Mouse (Mus musculus) R1 (cell line): Measurements from ENCODE around the gene Atad3a.
"Not testable (repeated sequence)": the region's sequence is repeated elsewhere in the genome, so short reads cannot be mapped to it uniquely, and the experiment has no call there.

Source experiments
- DNase-seq: peaks from one replicate; pipeline ENCODE4 v3.0.0-alpha.2; 2018; ENCODE audit warnings: low read depth, low spot score

Atad3a gene

GRCm38 (mm10) chr4:155760613-155761355, at the start of gene Atad3a:
TSS of gene Atad3a (minus strand) at chr4:155761093.
- DNase-seq, result peak; percentile 98

- no peak for DNase-seq
Observed at GRCm38 (mm10) chr4:155807841-155808240, 46.9 kb upstream of the Atad3a start.

GRCm38 (mm10) chr4:155803340-155804041, 42.6 kb upstream of the Atad3a start:
- DNase-seq, result peak; percentile 96

- DNase-seq, result peak; percentile 84
Observed at GRCm38 (mm10) chr4:155802741-155803339, 41.9 kb upstream of the Atad3a start, which contains the start of gene Mrpl20. TSS of gene Mrpl20 (plus strand) at chr4:155802878.

GRCm38 (mm10) chr4:155802075-155802474, 41.2 kb upstream of the Atad3a start:
- DNase-seq, result no peak

- no peak for DNase-seq
Observed at GRCm38 (mm10) chr4:155793730-155794129, 32.8 kb upstream of the Atad3a start.

GRCm38 (mm10) chr4:155791240-155791933, 30.5 kb upstream of the Atad3a start:
- DNase-seq, result no peak

- DNase-seq, result no peak
Observed at GRCm38 (mm10) chr4:155790650-155791161, 29.8 kb upstream of the Atad3a start.

GRCm38 (mm10) chr4:155790021-155790489, 29.2 kb upstream of the Atad3a start, which contains the start of gene Ankrd65:
TSS of gene Ankrd65 (plus strand) at chr4:155790439.
- no peak for DNase-seq

- DNase-seq, result not testable (repeated sequence)
Observed at GRCm38 (mm10) chr4:155788833-155789232, 27.9 kb upstream of the Atad3a start.

GRCm38 (mm10) chr4:155788300-155788699, 27.4 kb upstream of the Atad3a start:
- no peak for DNase-seq

GRCm38 (mm10) chr4:155785819-155786218, 24.9 kb upstream of the Atad3a start, which contains the start of gene Tmem88b:
TSS of gene Tmem88b (minus strand) at chr4:155785874.
- peak; percentile 55 for DNase-seq

GRCm38 (mm10) chr4:155785246-155785645, 24.4 kb upstream of the Atad3a start:
- DNase-seq, result no peak

- DNase-seq, result peak; percentile 86
Observed at GRCm38 (mm10) chr4:155784081-155784701, 23.3 kb upstream of the Atad3a start.

- no peak for DNase-seq
Observed at GRCm38 (mm10) chr4:155783486-155784080, 22.7 kb upstream of the Atad3a start.

- DNase-seq, result no peak
Observed at GRCm38 (mm10) chr4:155780895-155781294, 20.0 kb upstream of the Atad3a start.

- DNase-seq, result no peak
Observed at GRCm38 (mm10) chr4:155779498-155779897, 18.6 kb upstream of the Atad3a start.

- DNase-seq, result no peak
Observed at GRCm38 (mm10) chr4:155777816-155778215, 16.9 kb upstream of the Atad3a start.

- no peak for DNase-seq
Observed at GRCm38 (mm10) chr4:155776704-155777335, 15.9 kb upstream of the Atad3a start.

- DNase-seq, result no peak
Observed at GRCm38 (mm10) chr4:155775855-155776254, 15.0 kb upstream of the Atad3a start.
